Mouse (Mus musculus) MEL (cell line): ENCODE measurements at regions not wholly inside any gene's neighbourhood (a gene's known extent, or its start where the extent isn't known, plus 50 kb on each side); places are given as distances from the start of the nearest gene placed in this dataset.

Source experiments
- ELF1 ChIP-seq: IDR thresholded peaks from 2 replicates; pipeline ENCODE4 v1.6.1; 2014; ENCODE audit warnings: low read depth, mild to moderate bottlenecking, inconsistent platforms, low read length, improper control_type of control experiment, moderate library complexity
- MAZ ChIP-seq: IDR thresholded peaks from 2 replicates; pipeline ENCODE4 v1.6.1; 2012; ENCODE audit warnings: low read depth, mild to moderate bottlenecking, inconsistent platforms, low read length, improper control_type of control experiment
- SIN3A ChIP-seq: IDR thresholded peaks from 2 replicates; pipeline ENCODE4 v1.6.1; 2012; ENCODE audit warnings: low read length, improper control_type of control experiment, inconsistent platforms

GRCm38 (mm10) chr14:9146595-9147219, 480.7 kb upstream of the 4930452B06Rik start:
- no peak for TF ChIP-seq ELF1
- no peak for TF ChIP-seq SIN3A
- no peak for TF ChIP-seq MAZ
